Mouse (Mus musculus): Measurements from ENCODE around the gene Polr2b.

The Polr2b gene

DNA sequence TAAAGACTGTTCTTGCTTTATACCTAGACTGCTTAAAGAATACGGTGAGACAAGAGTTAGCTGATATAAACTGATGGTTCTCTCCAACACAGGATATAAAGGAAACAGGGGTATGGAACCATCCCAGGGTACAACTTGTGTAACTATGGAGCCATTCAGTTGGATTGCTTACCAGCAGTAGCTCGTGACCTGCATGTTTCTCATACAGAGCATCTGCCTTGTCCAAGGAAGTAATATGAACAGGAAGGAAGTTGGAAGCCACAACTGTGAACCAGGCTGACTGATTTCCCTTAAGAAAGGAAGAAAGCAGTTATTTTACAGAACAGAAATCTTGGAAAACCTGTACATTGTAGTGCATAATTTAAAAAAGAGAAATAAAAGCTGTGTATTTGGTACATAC lies 10.5 kb upstream of the Polr2b start:
- DNase-seq = no peak

DNA sequence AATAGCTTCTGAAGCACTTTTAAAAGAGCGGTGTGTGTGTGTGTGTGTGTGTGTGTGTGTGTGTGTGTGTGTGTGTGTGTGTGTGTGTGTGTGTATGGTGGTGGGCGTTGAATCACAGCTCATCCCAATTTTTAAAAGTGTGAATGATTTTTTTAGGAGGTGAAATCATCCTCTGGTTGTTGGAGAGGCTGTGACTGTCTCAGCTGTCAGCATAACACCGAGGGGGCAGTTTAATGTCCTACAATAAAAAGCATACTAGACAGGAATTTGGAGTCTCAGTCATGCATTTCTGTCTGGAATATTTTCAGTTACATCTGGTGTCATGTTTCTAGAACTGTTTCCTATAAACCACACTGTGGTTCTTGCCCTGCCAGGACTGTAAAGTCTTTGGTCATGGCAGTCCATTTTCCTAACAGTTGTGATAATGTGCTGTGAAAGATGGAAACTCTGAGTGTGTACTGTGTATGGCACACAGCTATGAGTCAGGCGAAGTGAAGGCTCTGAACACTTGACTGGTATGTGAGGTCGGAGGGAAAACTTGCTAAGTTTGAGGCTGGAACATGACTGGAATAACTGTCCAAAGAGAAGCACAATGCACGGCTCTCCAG lies 8.5 kb upstream of the Polr2b start:
- no peak for DNase-seq

DNA sequence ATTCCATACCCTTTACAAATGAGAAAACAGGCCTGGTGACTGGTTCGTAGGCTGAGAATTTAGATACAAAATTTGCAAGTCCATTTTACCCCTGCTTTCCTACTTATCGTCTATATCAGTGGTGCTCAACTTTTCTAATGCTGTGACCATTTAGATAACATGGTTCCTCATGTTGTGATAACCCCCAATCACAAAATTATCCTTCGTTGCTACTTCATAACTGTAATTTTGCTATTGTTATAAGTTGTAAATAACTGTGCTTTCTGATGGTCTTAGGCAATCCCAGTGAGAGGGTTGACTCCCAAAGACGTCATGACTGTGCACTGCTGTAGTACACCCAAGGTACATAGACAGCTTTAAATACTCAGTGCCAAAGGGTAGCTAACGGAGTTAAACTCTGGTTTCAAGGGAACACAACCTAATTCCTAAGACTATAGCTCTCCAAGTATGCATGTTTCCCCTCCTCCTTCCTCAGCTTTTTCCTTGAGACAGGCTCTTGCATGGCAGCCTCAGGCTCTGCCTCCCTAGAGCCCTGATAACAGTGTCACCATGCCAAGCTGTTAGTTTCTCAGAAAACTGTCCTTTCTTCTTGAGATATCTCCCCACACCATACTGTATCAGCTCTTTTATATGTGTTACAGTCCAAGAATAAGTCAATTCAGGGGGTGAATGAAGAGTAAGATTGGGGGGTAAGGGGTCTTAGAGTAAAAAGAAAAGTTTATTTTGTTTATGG lies 2.0 kb upstream of the Polr2b start:
- DNase-seq = no peak

DNA sequence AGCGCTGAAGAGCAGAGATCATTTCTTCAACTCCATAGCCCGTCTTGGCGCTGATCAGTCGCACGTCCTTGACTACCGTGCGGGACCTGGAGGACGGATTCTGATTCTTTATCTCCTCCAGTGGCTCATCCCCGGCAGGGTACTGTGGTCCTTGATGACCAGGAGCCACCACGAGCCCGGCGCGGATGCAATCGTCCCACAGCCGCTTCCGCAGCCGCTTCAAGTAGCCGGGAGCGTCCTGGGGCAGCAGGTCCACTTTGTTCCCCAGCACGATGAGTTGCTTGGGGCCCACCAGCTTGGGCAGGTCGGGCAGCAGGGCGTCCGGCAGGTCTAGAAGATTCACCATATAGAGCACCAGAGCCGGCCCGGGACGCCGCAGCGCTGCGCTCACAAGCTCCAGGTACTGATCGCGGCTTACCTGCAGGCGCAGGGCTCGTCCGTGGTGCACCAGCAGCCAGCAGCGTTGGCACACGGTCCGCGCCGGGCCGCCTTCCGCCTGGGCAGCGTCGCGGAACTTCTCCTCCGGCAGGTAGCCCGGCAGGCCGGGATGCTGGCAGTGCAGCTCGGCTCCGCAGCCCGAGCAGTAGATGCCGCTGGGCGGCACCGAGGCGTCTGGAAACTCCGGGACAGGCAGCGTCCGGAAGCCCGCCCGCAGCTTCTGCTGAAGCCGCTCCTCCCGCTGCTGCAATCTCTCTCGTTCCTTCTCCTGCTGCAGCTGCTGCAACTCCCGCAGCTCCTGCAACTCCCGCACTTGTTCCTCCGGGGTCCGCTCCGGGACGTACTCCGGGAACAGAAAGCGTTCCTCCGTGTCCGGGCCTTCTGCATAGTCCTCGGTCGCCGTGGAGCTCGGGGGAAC lies 668 bp upstream of the Polr2b start:
- DNase-seq = peak; percentile 37 to 64

DNA sequence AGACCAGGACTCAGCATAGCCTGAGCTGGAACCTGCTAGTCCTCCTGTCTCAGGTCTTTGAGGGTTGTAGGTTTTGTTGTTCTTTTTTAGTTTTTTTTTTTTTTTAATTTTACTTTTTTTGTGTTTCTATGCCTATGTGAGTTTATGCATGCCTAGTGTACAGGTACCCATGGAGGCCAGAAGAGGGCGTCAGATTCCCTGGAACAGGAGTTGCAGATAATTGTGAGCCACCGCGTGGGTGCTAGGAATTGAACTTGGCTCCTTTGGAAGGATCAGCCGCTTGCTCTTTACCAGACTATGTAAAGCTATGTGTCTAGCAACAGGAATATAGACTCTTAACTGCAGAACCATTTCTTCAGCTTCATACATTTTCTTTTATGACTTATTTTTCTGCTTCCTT lies 4.3 kb downstream of the Polr2b start:
- no peak for DNase-seq

DNA sequence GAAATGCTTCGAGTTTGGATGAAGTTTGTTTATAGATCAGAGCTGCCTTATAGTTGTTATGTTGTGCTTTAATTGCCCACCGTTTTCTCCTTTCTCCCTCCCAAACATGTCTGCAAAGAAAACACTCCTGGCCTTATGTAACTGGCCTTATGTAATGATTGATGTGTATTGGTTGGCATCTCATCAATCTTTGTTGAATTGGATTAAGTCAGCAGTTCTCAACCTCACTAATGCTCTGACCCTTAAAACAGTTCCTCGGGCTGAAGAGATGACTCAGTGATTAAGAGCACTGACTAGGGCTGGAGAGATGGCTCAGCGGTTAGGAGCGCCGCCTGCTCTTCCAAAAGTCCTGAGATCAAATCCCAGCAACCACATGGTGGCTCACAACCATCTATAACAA lies 5.0 kb downstream of the Polr2b start:
- DNase-seq = no peak

DNA sequence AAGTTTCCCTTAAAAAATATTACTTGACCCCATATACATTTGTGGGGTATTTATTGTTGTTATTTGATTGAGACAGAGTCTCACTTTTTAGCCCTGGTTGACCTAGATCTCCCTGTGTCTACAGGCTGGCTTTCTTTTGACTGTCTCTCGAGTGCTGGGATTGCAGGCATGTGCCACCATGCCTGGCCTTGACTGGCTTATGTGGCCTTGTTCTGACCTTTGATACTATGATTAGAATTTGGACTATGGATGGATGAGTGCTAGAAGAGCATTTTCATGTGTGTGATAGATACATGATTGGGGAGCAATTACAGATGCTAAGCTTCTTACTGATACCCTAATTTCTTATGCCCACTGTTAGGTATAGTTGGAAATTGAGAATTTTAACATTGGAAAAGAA lies 15.0 kb downstream of the Polr2b start:
- no peak for DNase-seq

DNA sequence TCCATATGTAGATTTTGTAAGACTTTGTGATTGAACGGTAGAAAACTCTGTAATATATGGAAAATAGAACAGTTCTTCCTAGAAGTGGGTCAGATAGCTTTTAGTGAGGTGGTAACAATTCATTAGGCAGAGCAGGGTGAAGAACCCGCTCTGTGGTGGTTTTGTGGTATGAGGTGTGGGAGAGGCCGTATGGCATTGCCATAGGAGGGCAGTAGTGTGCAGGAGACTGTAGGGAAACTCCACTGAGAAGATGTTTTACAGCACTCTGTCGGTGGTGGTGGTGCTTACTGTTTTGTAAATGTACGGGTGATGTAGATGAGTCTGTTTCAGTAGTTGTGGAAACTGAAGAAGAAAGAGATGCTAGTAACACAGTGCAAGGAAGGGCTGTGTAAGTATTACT lies 20.2 kb downstream of the Polr2b start:
- DNase-seq = no peak

DNA sequence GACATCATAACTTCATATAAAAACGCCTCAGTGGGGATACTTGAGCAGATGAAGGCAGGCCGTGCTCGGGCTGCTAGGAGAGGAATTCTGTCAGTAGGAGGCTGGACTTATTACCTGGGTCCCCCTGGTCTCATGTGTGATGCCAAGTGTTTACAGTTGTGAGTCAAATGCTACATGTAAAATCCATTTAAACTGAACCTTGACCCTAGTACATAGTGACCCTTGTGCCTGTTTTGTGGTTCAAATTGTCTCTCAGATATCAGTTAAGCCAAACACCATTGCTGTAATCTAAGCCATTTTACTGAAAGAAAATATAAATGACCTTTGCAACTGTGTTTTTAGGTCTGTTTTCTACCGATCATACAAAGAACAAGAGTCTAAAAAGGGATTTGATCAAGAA lies 30.1 kb downstream of the Polr2b start:
- DNase-seq = no peak

DNA sequence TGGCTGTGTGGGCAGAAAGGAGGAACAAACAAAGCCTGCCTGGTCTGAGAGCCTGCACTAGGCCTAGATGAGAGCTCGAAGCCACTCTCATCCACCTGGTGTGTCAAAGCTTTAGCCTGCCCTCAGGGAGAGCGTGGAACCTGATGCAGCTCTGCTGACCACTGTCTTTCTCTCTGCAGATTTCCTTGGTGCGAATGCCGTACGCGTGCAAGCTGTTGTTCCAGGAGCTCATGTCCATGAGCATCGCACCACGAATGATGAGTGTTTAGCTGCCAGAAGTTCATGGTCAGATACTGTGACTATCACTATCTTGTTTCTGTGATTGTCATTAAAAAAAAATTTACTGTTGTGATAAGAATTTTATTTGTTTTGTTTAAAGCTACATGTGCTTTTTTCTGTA lies 39.0 kb downstream of the Polr2b start:
- no peak for DNase-seq

DNA sequence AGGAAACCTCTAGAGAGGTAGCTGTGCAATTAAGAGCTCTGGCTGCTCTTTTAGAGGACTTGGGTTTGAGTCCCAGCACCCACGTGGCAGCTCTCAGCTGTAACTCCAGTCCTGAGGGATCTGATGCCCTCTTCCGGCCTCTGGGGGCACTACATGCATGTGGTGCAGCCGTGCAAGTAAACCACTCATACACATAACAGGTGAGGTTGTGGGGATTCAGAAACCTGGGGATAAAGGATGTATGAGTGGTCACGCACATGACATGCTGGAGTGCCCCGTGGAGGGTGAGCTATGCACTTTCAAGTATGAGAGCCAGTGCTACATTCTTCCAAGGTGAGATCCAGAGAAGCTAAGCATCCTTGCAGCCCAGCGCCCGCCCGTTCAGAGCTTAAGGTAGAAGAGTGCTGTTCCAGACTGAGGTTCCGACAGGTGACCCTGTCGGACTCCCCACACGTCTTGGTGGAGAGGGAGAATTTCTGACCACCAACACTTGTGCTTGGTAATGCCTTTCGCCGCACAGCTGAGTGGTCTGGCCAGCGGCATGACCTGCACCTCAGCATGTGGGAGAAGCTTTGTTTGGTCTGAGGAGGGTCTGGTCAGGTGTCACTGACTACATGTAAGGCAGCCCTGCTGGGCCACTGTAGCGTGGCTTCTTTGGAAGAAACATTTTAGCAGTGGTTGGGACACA lies 40.2 kb downstream of the Polr2b start:
- DNase-seq = no peak

DNA sequence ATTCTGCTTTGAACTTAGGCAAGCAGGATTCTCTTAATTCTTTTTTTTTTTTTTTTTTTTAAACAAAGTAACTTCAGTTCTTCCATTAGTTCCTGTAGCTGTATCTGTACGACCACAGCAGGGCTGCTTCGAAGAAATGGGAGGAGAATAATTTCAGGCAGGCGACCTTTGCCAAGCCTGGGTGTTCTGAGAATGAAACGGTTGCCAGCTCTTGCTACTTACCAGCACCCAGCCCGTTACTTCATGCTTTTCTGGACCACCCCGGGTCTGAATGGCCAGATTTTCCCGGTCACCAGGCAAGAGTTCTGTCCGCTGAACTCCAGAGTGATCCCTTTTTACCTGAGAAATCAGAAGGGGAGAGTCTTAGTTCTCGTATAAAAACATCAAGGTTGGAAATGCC lies 41.7 kb downstream of the Polr2b start:
- peak; percentile 50 to 54 for DNase-seq

DNA sequence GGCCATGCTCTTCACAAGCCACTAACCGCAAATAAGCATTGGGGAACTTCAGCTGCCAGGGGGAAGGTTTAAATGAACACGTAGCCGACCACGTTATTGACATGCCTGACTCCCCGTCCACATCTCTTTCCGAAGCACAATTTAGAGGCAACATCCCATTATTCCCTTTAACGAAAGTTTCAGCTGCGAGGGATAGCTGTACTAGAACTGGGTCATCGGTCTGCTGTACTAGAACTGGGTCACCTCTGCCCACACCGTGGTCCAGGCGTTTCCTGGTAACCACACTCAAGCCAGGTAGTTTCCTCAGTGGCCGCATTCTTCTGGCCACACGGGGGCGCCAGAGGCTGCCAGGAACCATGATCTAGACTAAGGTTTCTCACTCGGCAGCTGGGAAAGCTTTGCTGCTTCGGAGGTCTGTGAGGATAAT lies 44.4 kb downstream of the Polr2b start:
- DNase-seq = peak; percentile 91 to 94

DNA sequence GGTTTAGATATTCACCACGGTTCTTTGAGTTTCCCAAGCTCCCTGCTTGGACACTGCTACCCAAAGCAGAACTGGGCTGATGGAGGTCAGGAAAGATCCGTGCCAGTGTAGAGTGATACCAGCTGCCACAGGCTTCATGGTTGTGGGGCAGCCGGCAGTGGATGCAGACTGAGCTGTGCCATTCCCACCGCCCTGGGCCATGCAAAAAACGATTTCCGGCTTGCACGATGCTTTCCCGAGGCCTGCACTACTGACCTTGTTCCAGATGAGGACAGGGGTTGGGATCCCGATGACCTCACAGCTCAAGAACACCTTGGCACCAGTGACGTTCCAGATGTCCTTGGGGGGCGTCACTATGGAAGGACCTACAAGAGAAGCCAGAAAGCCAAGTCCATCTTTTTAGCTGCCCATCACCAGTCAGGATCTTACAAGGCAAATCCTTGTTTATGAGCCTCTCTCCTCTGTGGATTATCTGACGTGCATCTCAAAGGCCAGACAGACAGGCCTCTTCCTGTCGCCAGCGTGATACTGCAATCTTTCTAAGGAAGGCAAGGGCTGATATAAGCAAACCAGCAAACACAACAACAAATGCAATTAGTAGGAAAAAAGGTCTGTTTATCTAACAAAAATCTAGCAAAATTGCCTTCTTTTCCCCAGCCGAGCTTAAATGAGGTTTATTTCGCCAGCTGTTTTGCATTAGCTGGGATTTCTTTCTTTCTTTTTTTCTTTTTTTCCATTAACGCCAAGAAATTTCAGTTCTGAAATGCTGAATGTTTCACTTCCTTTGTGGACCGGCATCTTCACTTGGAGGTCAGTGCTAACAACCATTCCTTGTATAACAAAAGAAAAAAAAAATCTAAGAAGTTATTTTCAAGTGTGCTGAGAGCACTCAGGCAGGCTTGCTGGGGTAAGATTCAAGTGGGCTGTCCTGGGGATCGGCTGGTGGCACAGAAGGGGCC lies 45.6 kb downstream of the Polr2b start:
- DNase-seq = peak; percentile 33 to 57

DNA sequence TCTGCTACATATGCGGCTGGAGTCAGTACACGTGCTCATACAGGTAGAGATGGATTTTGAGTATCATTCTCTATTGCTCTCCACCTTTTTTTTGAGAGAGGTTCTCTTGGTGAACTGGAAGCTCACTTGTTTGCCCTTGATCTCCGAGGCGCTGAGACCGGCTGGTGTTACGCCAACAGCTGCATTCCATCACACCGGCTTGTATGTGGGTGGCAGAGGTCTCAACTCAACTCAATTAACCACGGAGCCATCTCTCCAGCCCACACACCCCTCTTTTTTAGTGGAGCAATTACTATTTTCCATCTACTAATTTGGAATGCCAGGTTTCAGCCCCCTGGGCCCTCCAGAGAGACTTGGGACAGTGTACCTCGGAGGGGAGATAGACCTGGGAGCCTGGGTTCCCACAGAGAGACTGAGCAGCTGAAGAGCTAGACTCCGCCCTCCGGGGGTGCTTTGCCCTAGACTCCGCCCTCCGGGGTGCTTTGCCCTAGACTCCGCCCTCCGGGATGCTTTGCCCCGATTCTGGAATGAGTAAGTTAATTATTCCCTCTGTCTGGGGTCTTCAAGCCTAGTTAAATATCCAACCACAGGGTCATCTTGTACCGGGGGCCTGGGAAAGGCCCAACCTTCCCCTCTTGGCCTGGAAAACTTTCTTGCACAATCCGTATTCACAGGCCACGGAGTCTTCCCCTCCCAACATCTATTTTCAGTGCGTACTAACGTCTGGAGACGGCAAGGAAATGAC lies 47.6 kb downstream of the Polr2b start:
- DNase-seq = peak; percentile 89 to 92

DNA sequence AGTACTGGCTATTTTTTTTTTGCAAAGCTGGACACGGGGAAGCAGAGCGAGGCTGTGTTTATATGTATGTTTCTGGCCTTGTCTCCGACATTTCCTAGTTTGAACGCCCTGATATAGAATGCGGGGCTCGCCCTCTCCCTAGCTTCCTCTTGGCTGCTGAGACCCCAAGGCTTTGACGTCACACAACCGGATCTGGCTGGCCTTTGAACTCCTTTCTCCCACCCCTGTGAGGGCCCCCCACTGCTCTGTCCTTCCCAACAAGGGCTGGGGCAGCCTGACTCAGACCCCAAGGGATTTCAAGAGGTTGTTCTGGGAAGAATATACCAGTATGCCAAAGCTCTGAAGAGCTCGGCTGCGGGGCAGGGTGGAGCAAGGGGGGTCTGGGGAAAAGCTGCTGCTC lies 48.4 kb downstream of the Polr2b start:
- DNase-seq = peak; percentile 50 to 82

DNA sequence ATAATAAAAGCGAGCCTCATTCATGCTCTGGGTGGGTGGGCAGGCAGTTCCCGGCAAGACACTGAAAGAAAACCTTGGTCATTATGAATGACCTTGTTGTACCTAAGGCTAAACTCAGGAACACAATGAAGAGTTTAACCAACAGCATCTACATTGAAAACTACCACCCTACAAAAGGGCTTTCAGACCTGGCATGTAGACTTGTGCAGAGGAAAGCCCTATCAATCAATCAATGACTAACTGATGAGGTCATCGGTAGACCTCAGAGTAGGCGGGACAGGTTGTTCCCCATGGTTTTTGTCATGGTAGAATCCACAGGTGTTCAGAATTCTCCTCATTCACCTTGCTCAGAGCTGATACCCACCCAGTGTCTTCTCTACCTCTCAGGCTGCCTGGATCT lies 50.0 kb downstream of the Polr2b start:
- no peak for DNase-seq

DNA sequence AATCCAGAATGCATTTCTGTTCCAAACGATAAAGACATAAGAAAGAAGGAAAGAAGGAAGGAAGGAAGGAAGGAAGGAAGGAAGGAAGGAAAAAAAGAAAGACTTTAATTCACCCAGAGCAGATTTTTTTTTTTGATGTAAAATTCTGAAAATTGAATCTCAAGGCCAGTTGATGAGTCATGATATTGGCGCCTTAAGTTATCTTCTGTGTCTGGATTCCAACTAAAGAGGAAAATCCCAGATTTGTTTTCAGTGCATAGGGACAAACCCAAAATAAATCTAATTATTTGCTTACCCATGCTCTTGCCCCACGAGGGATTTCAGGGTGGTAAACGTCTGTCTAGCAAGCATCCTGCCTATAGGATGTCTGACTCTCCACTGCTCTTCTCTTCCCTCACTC lies 51.1 kb downstream of the Polr2b start:
- DNase-seq = no peak

DNA sequence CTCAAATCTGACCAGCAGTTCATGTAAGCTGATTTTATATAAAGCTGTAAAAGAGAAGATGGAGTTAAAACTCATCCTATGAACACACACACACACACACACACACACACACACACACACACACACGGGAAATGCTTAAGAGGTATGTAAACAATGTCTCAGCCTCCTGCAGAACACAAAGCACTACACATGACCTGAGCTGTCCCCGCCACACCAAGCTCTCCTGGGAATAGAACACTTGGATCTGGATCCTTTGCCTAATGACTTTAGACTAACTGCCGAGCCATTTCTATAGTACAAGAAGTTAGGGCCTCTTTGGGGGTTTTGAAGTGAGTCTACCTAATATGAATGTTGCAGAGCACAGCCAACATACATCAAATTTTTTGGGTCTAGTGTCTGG lies 52.2 kb downstream of the Polr2b start:
- DNase-seq = no peak

DNA sequence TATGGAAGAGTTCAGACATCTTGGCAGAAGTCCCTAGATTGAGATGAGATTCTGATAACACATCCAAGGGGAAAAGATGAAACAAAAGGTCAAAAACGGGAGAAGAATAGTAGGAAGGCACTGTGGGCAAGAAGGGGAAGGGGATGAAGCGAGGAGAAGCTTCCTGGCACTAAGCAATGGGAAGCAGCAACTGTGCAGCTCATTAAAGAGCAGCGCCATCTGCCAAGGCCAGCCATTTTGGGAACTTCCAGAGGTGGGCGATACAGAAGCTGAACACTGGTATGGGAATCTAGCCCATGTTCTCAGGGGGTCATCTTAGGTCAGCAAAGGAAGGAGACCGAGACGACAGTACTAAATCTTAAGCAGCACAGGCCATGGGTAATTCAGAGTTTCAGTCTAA lies 53.7 kb downstream of the Polr2b start:
- no peak for DNase-seq

DNA sequence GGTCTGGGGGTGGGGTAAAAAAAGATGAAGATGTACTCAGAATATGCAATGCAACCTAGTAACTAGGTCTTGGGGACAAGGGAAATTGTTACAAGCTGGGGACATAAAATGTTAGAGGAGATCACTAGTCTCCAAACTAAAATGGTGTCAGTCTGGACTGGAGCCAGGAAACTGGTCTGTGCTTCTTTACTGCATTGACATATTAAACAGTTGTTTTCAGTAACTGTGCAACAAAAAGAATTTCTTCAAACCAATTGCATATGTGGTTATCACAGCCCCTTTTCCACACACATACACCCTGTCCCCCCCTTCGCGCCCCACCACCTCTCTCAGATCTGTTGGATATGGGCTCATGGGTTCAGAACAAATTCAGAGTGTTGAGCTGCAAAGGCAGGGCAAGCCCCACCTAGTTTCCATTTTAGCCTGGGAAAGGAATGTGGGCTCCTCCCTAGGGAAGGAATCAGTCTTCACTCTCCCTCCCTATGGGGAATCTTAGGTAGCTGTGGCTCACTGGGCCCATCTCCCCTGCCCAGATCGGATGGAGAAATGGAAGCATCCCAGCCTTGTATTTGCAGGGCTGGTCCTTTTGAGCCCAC lies 54.6 kb downstream of the Polr2b start:
- peak in 1 of 2 experiments; percentile 51 for DNase-seq

All from kidney, postnatal 25 days (tissue).